Mouse (Mus musculus) neural tube, embryonic 15.5 days (tissue): ENCODE measurements at regions not wholly inside any gene's neighbourhood (a gene's known extent, or its start where the extent isn't known, plus 50 kb on each side); places are given as distances from the start of the nearest gene placed in this dataset.

Experiments used
- ATAC-seq: fragments of 200-750 bp; cut with Nextera tagmentation; 2 replicates; pipeline ENCODE4 v1.8.0; 2017; ENCODE audit warnings: mild to moderate bottlenecking, moderate TSS enrichment, moderate library complexity; ENCODE audit not compliant: low FRiP score
- H3K27ac ChIP-seq: fragments of 300-500 bp; sonication (generic); replicated peaks from 2 replicates; pipeline ENCODE4 v1.5.1; 2015; ENCODE audit warnings: mild to moderate bottlenecking, inconsistent platforms
- H3K27me3 ChIP-seq: fragments of 300-500 bp; sonication (generic); replicated peaks from 2 replicates; pipeline ENCODE4 v1.6.1; 2015; ENCODE audit warnings: inconsistent platforms
- H3K36me3 ChIP-seq: fragments of 300-500 bp; sonication (generic); 2 replicates; pipeline ENCODE4 v1.6.1; 2015; ENCODE audit warnings: inconsistent platforms
- H3K4me1 ChIP-seq: fragments of 300-500 bp; sonication (generic); 2 replicates; pipeline ENCODE4 v1.6.1; 2015; ENCODE audit warnings: inconsistent platforms
- H3K4me2 ChIP-seq: fragments of 300-500 bp; sonication (generic); 2 replicates; pipeline ENCODE4 v1.6.1; 2015; ENCODE audit warnings: inconsistent platforms, mild to moderate bottlenecking, moderate library complexity
- H3K4me3 ChIP-seq: fragments of 300-500 bp; sonication (generic); replicated peaks from 2 replicates; pipeline ENCODE4 v1.5.1; 2015; ENCODE audit warnings: mild to moderate bottlenecking, inconsistent platforms
- H3K9ac ChIP-seq: fragments of 300-500 bp; sonication (generic); replicated peaks from 2 replicates; pipeline ENCODE4 v1.6.1; 2015; ENCODE audit warnings: mild to moderate bottlenecking, inconsistent platforms
- H3K9me3 ChIP-seq: fragments of 300-500 bp; sonication (generic); replicated peaks from 2 replicates; pipeline ENCODE4 v1.6.1; 2016; ENCODE audit warnings: inconsistent platforms
- WGBS: fragments of 180-500 bp; shearing (Covaris S2); methylation state at CpG from one replicate; pipeline ENCODE4 v1.1.7; 2015; ENCODE audit warnings: mixed read lengths; 5-methylcytosine and 5-hydroxymethylcytosine counted together

DNA sequence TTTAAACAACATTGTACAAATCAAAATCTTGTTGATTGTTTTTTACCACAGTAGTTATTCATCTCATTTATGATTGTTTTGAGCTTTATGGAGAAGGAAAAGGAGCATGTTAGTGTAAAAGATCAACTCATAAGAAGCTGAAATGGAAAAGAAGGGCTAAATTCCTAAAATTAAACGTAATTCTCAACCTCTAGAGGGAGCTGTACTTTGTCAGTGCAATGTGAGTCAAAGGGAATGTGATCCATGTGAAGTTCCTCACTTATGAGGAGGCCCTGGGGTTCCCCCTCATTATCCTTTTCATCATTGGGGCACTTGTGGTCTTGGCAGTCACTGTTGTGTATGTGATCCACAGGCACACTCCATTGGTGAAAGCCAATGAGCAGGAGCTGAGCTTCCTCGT is 54.0 kb upstream of the Vmn2r7 start:
- H3K4me3 ChIP-seq, result no peak overlapping the region
- WGBS, result 62% methylated on average over 2 of the region's 2 CpGs
- ATAC-seq, result no peak

GRCm38 (mm10) chr3:64901317-64901892 is 56.8 kb upstream of the Vmn2r7 start:
- no peak overlapping the region for H3K4me2 ChIP-seq
- H3K27me3 ChIP-seq, result no peaks in the 10 kb centered on the region
- 61% methylated on average over 2 of the region's 2 CpGs for WGBS
- no peak for ATAC-seq
- H3K4me1 ChIP-seq, result no peaks in the 10 kb centered on the region
- no peak overlapping the region for H3K27ac ChIP-seq
- no peaks in the 10 kb centered on the region for H3K9me3 ChIP-seq
- no peaks in the 10 kb centered on the region for H3K36me3 ChIP-seq
- no peak overlapping the region for H3K4me3 ChIP-seq
- no peak overlapping the region for H3K9ac ChIP-seq

More for the DNA sequence above, 54.0 kb upstream of the Vmn2r7 start:
- no peaks in the 10 kb centered on the region for H3K4me1 ChIP-seq
- H3K9me3 ChIP-seq, result no peaks in the 10 kb centered on the region
- no peak overlapping the region for H3K27ac ChIP-seq
- H3K9ac ChIP-seq, result no peak overlapping the region
- H3K36me3 ChIP-seq, result no peaks in the 10 kb centered on the region
- no peaks in the 10 kb centered on the region for H3K27me3 ChIP-seq
- no peak overlapping the region for H3K4me2 ChIP-seq

DNA sequence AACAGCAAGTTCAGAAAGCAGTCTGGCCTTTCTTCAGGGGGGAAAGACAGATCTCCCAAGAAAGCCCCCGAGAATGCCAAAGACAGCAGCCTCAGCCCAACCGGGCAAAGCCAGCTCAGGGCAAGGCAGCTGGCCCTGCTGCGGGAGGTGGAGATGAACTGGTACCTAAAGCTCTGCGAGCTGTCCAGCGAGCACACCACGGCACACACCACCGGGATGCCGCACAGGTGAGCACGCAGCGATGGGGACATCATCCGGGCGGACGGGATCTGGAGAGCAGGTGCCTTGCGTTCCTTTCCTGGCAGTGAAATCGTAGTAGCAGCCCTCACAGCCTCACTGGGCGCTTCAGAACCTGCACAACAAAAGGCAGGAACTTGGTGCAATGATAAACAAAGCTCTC is 104.7 kb upstream of the Vmn2r7 start:
- no peaks in the 10 kb centered on the region for H3K4me1 ChIP-seq
- no peak overlapping the region for H3K27ac ChIP-seq
- peak overlapping the region; percentile 48 for H3K9ac ChIP-seq
- peak overlapping the region; percentile 42 for H3K4me3 ChIP-seq
- no peaks in the 10 kb centered on the region for H3K27me3 ChIP-seq
- H3K9me3 ChIP-seq, result no peaks in the 10 kb centered on the region
- H3K36me3 ChIP-seq, result no peaks in the 10 kb centered on the region
- peak overlapping the region; percentile 71 for H3K4me2 ChIP-seq
- 14% methylated on average over 16 of the region's 16 CpGs for WGBS
- peak; percentile 74; the same call in 1 of the 2 replicates for ATAC-seq

- WGBS, result 85% methylated on average over 5 of the region's 5 CpGs
- Histone ChIP-seq H3K4me1 (no peaks in the 10 kb centered on the region), H3K4me3 (no peak overlapping the region), H3K36me3 (no peaks in the 10 kb centered on the region), H3K4me2 (no peak overlapping the region), H3K27ac (no peak overlapping the region), H3K27me3 (no peaks in the 10 kb centered on the region), H3K9me3 (no peaks in the 10 kb centered on the region), H3K9ac (no peak overlapping the region)
- ATAC-seq, result peak; percentile 28; the same call in 1 of the 2 replicates
Measured at GRCm38 (mm10) chr3:64964667-64965415, 120.3 kb upstream of the Vmn2r7 start.

DNA sequence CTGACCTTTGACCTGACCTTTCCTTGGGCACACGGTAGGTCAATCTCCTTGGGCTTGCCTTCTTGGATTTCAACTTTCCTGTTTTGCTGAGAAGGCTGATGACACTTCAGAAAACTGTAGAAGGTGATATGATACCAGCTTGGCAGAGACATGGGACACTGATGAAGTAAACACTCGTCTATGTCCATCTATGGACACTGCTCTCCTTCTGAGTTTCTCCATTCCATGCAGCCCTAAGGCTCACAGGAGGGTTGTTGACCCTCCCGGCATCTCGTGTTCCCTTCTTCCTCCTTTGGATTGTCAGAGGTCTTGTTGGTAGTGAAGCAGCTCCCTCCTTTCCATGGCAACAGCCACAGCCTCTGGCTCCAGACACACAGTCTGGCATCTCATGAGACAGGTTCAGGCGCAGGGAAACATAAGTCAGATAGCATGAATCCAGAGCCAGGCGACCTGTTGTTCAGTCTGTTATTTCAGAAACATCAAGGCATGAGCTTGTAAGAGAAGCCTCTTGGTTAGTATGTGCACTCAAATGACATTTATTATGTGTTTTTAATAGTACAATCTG is 120.9 kb upstream of the Vmn2r7 start:
- Histone ChIP-seq H3K4me1 (no peaks in the 10 kb centered on the region), H3K27me3 (no peaks in the 10 kb centered on the region), H3K9ac (no peak overlapping the region), H3K4me2 (no peak overlapping the region), H3K27ac (no peak overlapping the region), H3K36me3 (no peaks in the 10 kb centered on the region), H3K9me3 (no peaks in the 10 kb centered on the region), H3K4me3 (no peak overlapping the region)
- ATAC-seq, result no peak; the same call in 1 of the 2 replicates
- WGBS, result 75% methylated on average over 6 of the region's 6 CpGs

DNA sequence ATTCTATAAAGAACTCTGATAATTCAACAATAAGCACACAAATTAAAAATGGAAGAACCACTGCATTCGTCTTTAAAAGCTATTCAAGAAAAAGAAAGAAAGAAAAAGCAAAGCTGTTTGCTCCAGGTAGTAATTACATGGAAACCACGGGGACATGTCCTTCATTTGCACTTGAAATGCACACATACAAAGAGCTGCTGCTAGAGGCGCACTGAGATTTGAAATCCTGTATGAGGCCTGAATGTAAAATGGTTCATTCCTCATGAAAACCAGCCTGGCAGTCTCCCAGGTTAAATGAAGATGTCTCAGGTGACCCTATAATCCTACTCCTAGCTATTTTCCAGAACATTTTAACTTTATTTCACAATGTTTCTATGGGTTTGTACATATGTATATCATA is 123.7 kb upstream of the Vmn2r7 start:
- no peak for ATAC-seq
- no peak overlapping the region for H3K9ac ChIP-seq
- no peak overlapping the region for H3K27ac ChIP-seq
- no peaks in the 10 kb centered on the region for H3K27me3 ChIP-seq
- H3K9me3 ChIP-seq, result no peaks in the 10 kb centered on the region
- no peaks in the 10 kb centered on the region for H3K36me3 ChIP-seq
- H3K4me2 ChIP-seq, result no peak overlapping the region
- no peak overlapping the region for H3K4me3 ChIP-seq
- 50% methylated on average over 3 of the region's 3 CpGs for WGBS
- no peaks in the 10 kb centered on the region for H3K4me1 ChIP-seq

DNA sequence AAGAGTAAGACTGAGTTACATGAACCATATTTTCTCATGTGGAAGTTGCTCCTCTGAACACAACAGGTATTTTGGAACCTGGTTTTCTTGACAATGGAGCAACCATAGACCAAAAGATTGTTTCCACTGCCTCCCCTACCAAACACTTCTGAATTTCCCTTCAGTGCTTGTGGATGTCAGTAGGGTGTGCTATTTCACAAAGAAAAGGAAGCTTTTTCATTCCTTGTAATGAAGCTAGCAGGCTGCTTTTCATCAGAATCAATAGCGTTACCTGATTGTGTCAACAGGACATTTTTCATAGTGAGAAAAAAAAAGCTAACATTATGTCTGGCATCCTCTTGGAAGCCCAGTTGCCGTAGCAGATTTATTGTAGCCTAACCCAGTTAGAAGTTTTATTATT is 124.8 kb upstream of the Kcnab1 start:
- H3K4me2 ChIP-seq, result no peak overlapping the region
- H3K27me3 ChIP-seq, result no peaks in the 10 kb centered on the region
- 54% methylated on average over 2 of the region's 2 CpGs for WGBS
- no peak; the same call in 1 of the 2 replicates for ATAC-seq
- no peak overlapping the region for H3K27ac ChIP-seq
- H3K9me3 ChIP-seq, result no peaks in the 10 kb centered on the region
- H3K4me1 ChIP-seq, result no peaks in the 10 kb centered on the region
- no peak overlapping the region for H3K4me3 ChIP-seq
- H3K9ac ChIP-seq, result no peak overlapping the region
- no peaks in the 10 kb centered on the region for H3K36me3 ChIP-seq

DNA sequence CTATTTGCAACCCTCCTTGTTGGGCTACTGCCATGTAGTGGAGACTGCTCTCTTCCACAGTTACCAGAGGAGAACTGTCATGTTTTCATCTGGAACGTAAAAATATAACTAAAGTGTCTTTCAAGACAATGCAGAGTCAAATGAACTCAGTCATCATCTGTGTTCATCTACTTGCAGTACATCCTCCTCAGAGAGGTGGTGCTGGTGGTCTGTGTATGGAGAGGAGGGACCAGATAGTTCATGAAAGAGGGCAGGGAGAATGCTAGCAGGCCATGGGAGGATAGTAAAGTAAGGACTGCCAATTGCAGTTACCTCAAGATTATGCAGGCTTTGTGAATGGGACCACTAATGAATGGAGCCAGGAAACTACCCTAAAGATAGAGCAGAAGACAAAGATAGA is 121.5 kb upstream of the Kcnab1 start:
- H3K4me2 ChIP-seq, result no peak overlapping the region
- no peaks in the 10 kb centered on the region for H3K9me3 ChIP-seq
- no peak overlapping the region for H3K9ac ChIP-seq
- no peaks in the 10 kb centered on the region for H3K27me3 ChIP-seq
- no peak overlapping the region for H3K4me3 ChIP-seq
- no peaks in the 10 kb centered on the region for H3K4me1 ChIP-seq
- 84% methylated on average over 1 of the region's 1 CpGs for WGBS
- no peak for ATAC-seq
- H3K36me3 ChIP-seq, result no peaks in the 10 kb centered on the region
- H3K27ac ChIP-seq, result no peak overlapping the region

DNA sequence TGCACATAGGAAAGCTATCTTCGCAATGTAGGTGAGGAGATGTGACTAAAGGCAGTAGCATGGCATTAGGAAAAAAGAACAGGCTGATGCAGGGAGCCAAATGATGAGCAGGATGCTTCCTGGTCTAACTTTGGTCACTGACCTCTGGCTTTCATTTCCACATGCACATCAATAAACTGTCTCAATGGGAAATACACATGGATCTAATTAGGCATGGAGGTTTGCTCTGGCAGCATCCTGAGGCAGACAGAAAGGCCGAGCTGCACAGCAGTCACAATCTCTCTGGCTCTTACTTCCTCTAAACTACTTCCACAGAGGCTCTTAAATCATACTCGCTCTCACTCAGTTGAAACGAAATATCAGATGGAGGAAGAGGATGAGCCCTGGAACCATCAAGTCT is 112.7 kb upstream of the Kcnab1 start:
- no peak for ATAC-seq
- Histone ChIP-seq H3K9me3 (no peaks in the 10 kb centered on the region), H3K4me2 (no peak overlapping the region), H3K4me1 (no peaks in the 10 kb centered on the region), H3K9ac (no peak overlapping the region), H3K27ac (no peak overlapping the region), H3K4me3 (no peak overlapping the region), H3K27me3 (no peaks in the 10 kb centered on the region), H3K36me3 (no peaks in the 10 kb centered on the region)
- WGBS, result 65% methylated on average over 4 of the region's 4 CpGs

- Histone ChIP-seq H3K9ac (no peak overlapping the region), H3K4me2 (no peak overlapping the region), H3K4me1 (no peaks in the 10 kb centered on the region), H3K27ac (no peak overlapping the region), H3K36me3 (no peaks in the 10 kb centered on the region), H3K4me3 (no peak overlapping the region), H3K27me3 (no peaks in the 10 kb centered on the region), H3K9me3 (no peaks in the 10 kb centered on the region)
- no peak for ATAC-seq
Measured at GRCm38 (mm10) chr3:64997552-64997951, 111.6 kb upstream of the Kcnab1 start.

DNA sequence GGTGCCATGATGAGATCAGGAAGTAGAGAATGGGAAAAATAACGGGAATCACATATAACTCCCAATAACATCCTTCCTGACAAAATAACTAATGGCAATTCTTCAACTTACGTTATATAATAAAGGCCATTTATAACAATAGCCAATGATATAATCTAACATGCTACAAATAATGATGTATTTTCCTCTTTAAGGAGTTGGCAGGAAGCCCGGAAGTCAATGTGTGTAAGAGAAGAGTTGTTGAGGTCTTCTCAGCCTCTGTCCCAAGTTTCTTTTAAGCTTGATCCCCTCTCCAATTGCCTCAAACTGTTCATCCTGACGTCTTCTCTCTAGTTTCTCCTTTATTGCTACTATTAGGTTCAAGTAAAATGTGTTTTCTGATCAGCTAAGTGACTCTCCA is 108.1 kb upstream of the Kcnab1 start:
- no peak for ATAC-seq
- no peak overlapping the region for H3K4me3 ChIP-seq
- no peak overlapping the region for H3K27ac ChIP-seq
- no peaks in the 10 kb centered on the region for H3K4me1 ChIP-seq
- no peak overlapping the region for H3K9ac ChIP-seq
- no peaks in the 10 kb centered on the region for H3K27me3 ChIP-seq
- 74% methylated on average over 4 of the region's 4 CpGs for WGBS
- H3K4me2 ChIP-seq, result no peak overlapping the region
- no peaks in the 10 kb centered on the region for H3K36me3 ChIP-seq
- no peaks in the 10 kb centered on the region for H3K9me3 ChIP-seq

DNA sequence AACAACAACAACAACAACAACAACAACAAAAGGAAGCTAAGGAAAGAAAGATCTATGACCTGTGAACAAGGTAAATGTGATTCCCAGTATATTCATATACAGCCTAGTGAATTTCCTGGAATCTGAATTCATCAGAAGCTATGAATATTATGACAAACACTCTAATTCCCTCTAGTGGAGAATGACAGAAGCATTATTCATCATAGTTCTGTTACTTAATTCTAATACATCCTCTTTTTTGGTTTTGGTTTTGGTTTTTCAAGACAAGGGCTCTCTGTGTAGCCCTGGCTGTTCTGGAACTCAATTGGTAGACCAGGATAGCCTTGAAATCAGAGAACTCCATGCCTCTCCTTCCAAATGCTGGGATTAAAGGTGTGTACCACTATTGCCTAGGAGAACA is 106.6 kb upstream of the Kcnab1 start:
- no peak for ATAC-seq
- no peak overlapping the region for H3K9ac ChIP-seq
- no peaks in the 10 kb centered on the region for H3K36me3 ChIP-seq
- H3K4me2 ChIP-seq, result no peak overlapping the region
- no peaks in the 10 kb centered on the region for H3K4me1 ChIP-seq
- H3K4me3 ChIP-seq, result no peak overlapping the region
- no peaks in the 10 kb centered on the region for H3K27me3 ChIP-seq
- H3K27ac ChIP-seq, result no peak overlapping the region
- no peaks in the 10 kb centered on the region for H3K9me3 ChIP-seq
